Mouse (Mus musculus) urinary bladder, adult 2 months (tissue): ENCODE measurements at regions not wholly inside any gene's neighbourhood (a gene's known extent, or its start where the extent isn't known, plus 50 kb on each side); places are given as distances from the start of the nearest gene placed in this dataset.

Source experiments
- DNase-seq: peaks from one replicate; pipeline ENCODE4 v3.0.0; 2022; ENCODE audit warnings: low spot score

DNA sequence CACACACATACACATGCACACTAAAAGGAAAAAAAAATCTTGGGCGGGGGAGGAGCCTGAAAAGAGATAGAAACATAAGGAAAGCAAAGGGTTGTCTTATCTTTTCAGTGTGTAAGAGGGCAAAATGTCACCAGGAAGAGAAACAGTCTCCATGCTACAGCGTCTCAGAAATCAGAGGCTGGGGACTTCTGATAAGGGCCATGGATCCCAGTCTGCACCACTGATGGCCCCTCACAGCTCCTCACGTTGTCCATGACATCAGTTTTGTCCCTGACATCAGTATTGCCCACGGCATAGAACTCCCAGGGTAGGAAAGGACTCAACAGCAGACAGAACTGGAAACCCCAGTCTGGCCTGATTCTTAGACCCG lies 135.0 kb downstream of the 2410131K14Rik start:
- DNase-seq: no peak

GRCm38 (mm10) chr5:118380422-118381293 lies 135.6 kb downstream of the 2410131K14Rik start:
- no peak for DNase-seq

- DNase-seq: no peak
Observed at GRCm38 (mm10) chr5:118381294-118381675, 136.3 kb downstream of the 2410131K14Rik start.

DNA sequence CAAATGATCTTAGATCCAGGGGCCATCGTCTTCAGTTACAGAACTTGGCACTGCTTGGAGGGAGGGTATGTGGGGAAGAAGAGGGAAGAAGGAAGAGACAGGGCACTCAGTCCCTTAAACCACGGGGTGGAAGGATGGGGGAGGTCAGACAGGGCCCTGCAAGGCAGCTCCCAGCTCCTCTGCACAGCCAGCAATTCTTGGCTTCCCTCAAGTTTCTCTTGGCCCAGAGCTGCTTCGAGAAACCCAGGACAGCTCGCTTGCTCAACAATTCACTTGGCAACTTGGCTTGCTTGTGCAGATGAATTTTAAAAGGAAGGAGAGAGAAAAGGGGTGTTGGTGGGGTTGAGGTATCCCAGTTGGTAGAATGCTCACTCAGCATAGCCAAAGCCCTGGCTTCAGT lies 141.1 kb downstream of the 2410131K14Rik start:
- no peak for DNase-seq

DNA sequence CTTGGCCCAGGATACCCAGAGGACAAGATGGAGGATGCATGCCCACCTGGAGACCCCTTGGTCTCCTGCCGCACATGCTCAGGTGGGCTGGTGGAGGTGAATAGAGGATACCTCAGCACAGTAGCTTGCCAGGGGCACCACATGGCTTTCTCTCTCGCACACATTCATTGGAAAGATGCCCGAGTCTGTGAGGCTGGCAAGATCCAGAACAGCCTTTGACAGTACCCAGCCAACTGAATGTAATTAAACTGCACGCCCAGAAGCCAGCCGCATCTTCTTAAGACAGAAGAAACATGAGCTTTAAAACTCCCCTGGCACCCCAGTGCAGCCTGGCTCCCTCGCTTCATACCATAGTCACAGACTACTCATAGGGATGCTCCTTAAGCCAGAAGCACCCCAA lies 143.4 kb downstream of the 2410131K14Rik start:
- no peak for DNase-seq

GRCm38 (mm10) chr5:118390691-118391373 lies 145.8 kb downstream of the 2410131K14Rik start:
- DNase-seq: no peak

- DNase-seq: no peak
Observed at GRCm38 (mm10) chr5:118392932-118393487, 148.0 kb downstream of the 2410131K14Rik start.

- DNase-seq: no peak
Observed at GRCm38 (mm10) chr5:118394051-118394450, 149.0 kb downstream of the 2410131K14Rik start.

- DNase-seq: no peak
Observed at GRCm38 (mm10) chr5:118396004-118396725, 151.1 kb downstream of the 2410131K14Rik start.

GRCm38 (mm10) chr5:118400926-118401325 lies 155.9 kb downstream of the 2410131K14Rik start:
- DNase-seq: no peak

DNA sequence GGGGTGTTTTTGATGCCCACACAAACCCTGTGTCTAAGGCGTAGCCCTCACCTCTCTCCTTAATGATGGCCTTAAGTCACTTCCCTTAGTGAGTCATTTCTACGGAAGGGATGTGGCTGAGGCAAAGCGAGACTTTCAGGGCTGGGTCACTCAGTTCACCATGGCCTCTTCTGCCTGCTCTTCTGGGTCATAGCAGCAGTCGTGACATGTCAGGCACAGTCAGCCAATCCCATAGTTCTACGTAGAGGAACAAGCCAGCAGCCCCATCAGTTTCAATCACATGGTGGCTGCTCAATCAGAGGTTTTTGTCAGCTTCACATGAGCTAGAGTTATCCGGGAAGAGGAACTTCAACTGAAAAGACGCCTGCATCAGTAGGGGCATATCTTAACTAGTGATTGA lies 156.1 kb upstream of the Med13l start:
- no peak for DNase-seq

DNA sequence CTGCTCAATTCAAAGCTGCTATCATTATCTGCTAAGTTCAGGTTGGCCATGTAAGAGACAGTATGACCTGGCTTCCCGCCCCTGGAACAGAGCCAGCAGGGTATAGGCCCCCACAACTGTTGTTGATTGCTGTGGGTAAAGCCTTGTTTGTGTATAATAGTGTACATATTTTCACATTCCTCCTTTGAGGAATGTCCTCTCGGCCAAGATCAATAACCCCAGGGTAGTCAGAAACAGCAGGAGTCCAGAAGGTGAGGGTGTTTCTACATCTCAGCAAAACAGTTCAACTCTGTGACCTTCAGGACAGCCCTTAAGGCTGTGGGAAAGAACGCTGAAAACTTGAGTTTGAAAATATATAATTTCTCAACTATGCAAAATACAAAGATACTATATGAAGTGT lies 155.1 kb upstream of the Med13l start:
- no peak for DNase-seq

DNA sequence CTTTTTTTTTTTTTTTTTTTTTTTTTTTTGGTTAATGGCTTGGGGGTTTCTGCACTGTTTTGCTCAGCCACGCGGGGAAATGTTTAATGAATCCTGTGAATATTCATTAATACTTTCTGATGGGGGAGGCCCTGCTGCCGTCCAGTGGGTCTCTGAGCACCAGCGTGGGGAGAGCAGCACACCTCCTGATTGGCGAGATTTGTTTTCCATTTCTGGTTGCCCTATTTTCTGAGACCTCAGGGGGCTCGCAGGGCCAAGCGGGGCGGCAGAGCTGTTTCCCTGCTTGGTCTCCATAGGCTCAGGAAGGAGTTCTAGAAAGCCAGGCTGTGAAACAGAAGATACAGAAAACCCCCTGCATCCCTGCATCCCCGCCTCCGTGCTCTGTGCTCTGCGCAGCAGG lies 153.0 kb upstream of the Med13l start:
- no peak for DNase-seq

DNA sequence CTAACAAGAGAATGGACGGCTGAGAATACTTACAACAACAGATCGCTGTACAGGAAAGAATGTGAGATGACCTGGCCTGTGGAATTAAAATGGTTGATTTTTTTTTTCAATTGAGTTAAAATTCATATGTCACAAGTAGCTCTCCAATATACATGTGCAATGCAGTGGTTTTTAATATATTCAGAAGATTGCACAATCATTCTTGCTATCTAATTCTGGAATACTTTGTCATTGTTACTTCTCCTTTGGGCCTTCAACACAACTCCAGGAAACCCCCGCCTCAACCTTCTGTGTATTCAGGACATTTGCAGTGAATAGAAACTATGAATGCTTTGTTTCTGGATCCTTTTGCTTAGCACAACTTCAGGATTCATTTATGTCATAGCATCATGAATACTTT lies 152.5 kb upstream of the Med13l start:
- DNase-seq: no peak

- DNase-seq: no peak
Observed at GRCm38 (mm10) chr5:118408826-118409225, 151.7 kb upstream of the Med13l start.

DNA sequence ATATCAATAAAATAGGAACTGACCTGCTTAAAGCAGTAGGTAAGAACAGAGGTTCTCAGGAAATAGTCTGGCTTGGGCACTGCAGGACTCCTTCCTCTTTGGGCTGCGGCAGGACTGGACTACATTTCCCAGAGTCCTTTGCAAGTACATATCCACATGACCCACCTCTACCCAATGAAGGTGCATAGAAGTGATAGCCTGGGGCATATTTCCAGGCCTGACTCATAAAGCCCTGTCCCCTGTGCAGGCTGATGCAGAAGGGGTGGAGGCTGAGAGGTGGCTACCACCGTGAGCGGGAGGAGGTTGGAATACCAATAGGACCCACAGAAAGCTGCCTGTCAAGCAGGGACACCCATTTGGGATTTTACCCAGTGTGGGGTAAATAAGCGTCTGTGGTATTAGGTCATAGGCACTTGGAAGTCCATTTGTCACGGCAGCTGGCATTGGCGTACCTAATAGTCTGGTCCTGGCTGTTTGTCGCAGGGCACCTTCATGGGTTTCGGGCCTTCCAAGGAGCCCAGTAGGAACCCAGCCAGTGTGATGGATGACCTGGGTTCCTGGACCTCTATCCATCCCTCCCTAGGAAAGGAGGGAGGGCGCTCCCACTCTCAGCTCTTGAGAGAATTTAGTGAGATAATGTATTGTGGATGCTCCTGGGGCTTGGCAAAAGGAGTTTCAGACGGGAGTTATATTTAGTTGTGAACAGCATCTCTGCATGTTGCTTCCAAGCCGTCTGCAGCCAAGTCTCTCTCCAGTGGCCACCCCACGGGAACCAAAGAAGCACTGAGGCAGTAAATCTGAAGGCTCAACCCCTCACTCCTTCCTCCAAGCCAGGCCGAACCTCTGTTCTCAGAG lies 146.8 kb upstream of the Med13l start:
- DNase-seq: no peak

DNA sequence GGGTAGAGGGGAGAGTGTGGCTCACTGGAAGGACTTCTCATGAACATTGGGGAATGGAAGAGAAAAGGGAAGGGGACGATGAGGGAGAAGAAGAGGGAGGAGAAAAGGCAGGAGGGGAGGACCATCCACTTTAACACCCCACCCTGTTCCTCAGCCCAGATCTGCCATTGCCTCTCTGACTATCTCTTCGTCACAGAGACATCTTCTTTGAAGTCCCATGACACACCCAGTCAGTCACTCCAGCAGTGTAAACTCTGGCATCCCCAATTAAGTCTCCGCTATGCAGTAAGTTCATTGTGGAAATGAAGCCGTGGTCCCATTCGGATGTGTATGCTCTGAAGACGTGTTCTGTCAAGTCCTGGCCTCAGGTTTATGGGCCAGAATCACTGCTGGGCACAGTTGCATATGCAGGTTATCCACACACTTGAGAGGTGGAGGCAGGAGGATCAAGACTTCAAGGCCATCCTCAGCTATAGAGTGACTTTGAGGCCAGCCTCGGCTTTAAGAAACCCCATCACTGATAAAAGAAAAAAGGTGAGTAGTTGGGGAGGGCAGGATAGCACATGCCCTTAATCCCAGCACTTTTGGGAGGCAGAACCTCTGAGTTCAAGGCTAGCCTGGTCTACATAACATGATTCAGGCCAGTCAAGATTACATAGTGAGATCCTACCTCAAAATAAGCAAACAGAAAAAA lies 141.0 kb upstream of the Med13l start:
- DNase-seq: no peak

- no peak for DNase-seq
Observed at GRCm38 (mm10) chr5:118421884-118422821, 138.3 kb upstream of the Med13l start.

- DNase-seq: no peak
Observed at GRCm38 (mm10) chr5:118424177-118424576, 136.3 kb upstream of the Med13l start.
